Mouse (Mus musculus) embryo, embryonic 9.5 days (tissue): ENCODE results near the gene Acta2.
A peak's percentile ranks its signal among the peaks of the same experiment; 100 is the strongest.

Experiments
- DNase-seq: peaks from one replicate; pipeline ENCODE4 v3.0.0-alpha.2; 2017; ENCODE audit errors: extremely low spot score

The Acta2 gene

GRCm38 (mm10) chr19:34270106-34270726 lies 14.8 kb upstream of the Acta2 start:
- no peak for DNase-seq

- DNase-seq: no peak
These were observed 13.6 kb upstream of the Acta2 start for GRCm38 (mm10) chr19:34268991-34269390.

- no peak for DNase-seq
These were observed 10.3 kb upstream of the Acta2 start for GRCm38 (mm10) chr19:34265604-34266193.

- no peak for DNase-seq
These were observed 7.0 kb upstream of the Acta2 start for GRCm38 (mm10) chr19:34262273-34262974.

GRCm38 (mm10) chr19:34256936-34257335 lies 1.5 kb upstream of the Acta2 start:
- DNase-seq: no peak

- DNase-seq: no peak
These were observed 759 bp upstream of the Acta2 start for GRCm38 (mm10) chr19:34256149-34256548.

GRCm38 (mm10) chr19:34254101-34254879 lies 1.1 kb downstream of the Acta2 start:
- DNase-seq: no peak

GRCm38 (mm10) chr19:34252450-34252849 lies 2.9 kb downstream of the Acta2 start:
- no peak for DNase-seq

- DNase-seq: no peak
These were observed 3.5 kb downstream of the Acta2 start for GRCm38 (mm10) chr19:34251900-34252299.

GRCm38 (mm10) chr19:34250621-34251020 lies 4.8 kb downstream of the Acta2 start:
- DNase-seq: no peak

GRCm38 (mm10) chr19:34248558-34248957 lies 6.8 kb downstream of the Acta2 start:
- DNase-seq: no peak

- peak; percentile 72 for DNase-seq
These were observed 11.3 kb downstream of the Acta2 start for GRCm38 (mm10) chr19:34244056-34244455.

GRCm38 (mm10) chr19:34242925-34243324 lies 12.5 kb downstream of the Acta2 start:
- DNase-seq: no peak

- peak; percentile 13 for DNase-seq
These were observed 14.0 kb downstream of the Acta2 start for GRCm38 (mm10) chr19:34241247-34241915.

- DNase-seq: no peak
These were observed 14.9 kb downstream of the Acta2 start for GRCm38 (mm10) chr19:34240273-34241039.

- DNase-seq: no peak
These were observed 17.6 kb downstream of the Acta2 start for GRCm38 (mm10) chr19:34237746-34238145.

GRCm38 (mm10) chr19:34236049-34236448 lies 19.3 kb downstream of the Acta2 start:
- DNase-seq: no peak

- DNase-seq: no peak
These were observed 21.4 kb downstream of the Acta2 start for GRCm38 (mm10) chr19:34233944-34234343.

GRCm38 (mm10) chr19:34232326-34232725 lies 23.1 kb downstream of the Acta2 start:
- DNase-seq: no peak

GRCm38 (mm10) chr19:34231596-34231995 lies 23.8 kb downstream of the Acta2 start:
- no peak for DNase-seq

- no peak for DNase-seq
These were observed 32.6 kb downstream of the Acta2 start for GRCm38 (mm10) chr19:34222805-34223204.
